Mouse (Mus musculus) lung, postnatal 10 days (tissue): Measurements from ENCODE around the gene Ergic1.

Source experiments
- DNase-seq: peaks from one replicate; pipeline ENCODE4 v3.0.0; 2021

Gene Ergic1

GRCm38 (mm10) chr17:26561290-26561640 lies at the start of gene Ergic1:
Gene Ergic1 (plus strand): TSS chr17:26561489.
- DNase-seq, result peak; percentile 96

GRCm38 (mm10) chr17:26511816-26512774 lies 49.2 kb upstream of the Ergic1 start:
- DNase-seq, result peak; percentile 78

- DNase-seq, result no peak
Measured at GRCm38 (mm10) chr17:26512961-26513360, 48.3 kb upstream of the Ergic1 start.

- DNase-seq, result no peak
Measured at GRCm38 (mm10) chr17:26513459-26514290, 47.6 kb upstream of the Ergic1 start.

GRCm38 (mm10) chr17:26514581-26515030 lies 46.7 kb upstream of the Ergic1 start:
- DNase-seq, result no peak

GRCm38 (mm10) chr17:26515675-26516074 lies 45.6 kb upstream of the Ergic1 start:
- DNase-seq, result no peak

GRCm38 (mm10) chr17:26518306-26518705 lies 43.0 kb upstream of the Ergic1 start:
- no peak for DNase-seq

GRCm38 (mm10) chr17:26522711-26523110 lies 38.6 kb upstream of the Ergic1 start:
- DNase-seq, result no peak

GRCm38 (mm10) chr17:26524316-26524715 lies 37.0 kb upstream of the Ergic1 start:
- no peak for DNase-seq

- no peak for DNase-seq
Measured at GRCm38 (mm10) chr17:26524801-26525200, 36.5 kb upstream of the Ergic1 start.

- DNase-seq, result peak; percentile 63
Measured at GRCm38 (mm10) chr17:26525316-26525715, 36.0 kb upstream of the Ergic1 start.

- no peak for DNase-seq
Measured at GRCm38 (mm10) chr17:26527291-26527690, 34.0 kb upstream of the Ergic1 start.

- DNase-seq, result no peak
Measured at GRCm38 (mm10) chr17:26528751-26529150, 32.5 kb upstream of the Ergic1 start.

- DNase-seq, result no peak
Measured at GRCm38 (mm10) chr17:26529791-26530241, 31.5 kb upstream of the Ergic1 start.

- DNase-seq, result peak; percentile 79
Measured at GRCm38 (mm10) chr17:26530590-26531081, 30.7 kb upstream of the Ergic1 start.

GRCm38 (mm10) chr17:26531395-26532027 lies 29.8 kb upstream of the Ergic1 start:
- no peak for DNase-seq

GRCm38 (mm10) chr17:26532476-26533045 lies 28.7 kb upstream of the Ergic1 start:
- no peak for DNase-seq

- peak; percentile 55 for DNase-seq
Measured at GRCm38 (mm10) chr17:26533871-26534372, 27.4 kb upstream of the Ergic1 start.

- DNase-seq, result no peak
Measured at GRCm38 (mm10) chr17:26534695-26535094, 26.6 kb upstream of the Ergic1 start.

GRCm38 (mm10) chr17:26535251-26536136 lies 25.8 kb upstream of the Ergic1 start:
- DNase-seq, result peak; percentile 47
